Mouse (Mus musculus) ES-CJ7 (cell line): ENCODE data around the gene Drd5.

Experiments used
- DNase-seq: peaks from one replicate; pipeline ENCODE4 v3.0.0; 2011; ENCODE audit warnings: low read depth, low spot score

The Drd5 gene

DNA sequence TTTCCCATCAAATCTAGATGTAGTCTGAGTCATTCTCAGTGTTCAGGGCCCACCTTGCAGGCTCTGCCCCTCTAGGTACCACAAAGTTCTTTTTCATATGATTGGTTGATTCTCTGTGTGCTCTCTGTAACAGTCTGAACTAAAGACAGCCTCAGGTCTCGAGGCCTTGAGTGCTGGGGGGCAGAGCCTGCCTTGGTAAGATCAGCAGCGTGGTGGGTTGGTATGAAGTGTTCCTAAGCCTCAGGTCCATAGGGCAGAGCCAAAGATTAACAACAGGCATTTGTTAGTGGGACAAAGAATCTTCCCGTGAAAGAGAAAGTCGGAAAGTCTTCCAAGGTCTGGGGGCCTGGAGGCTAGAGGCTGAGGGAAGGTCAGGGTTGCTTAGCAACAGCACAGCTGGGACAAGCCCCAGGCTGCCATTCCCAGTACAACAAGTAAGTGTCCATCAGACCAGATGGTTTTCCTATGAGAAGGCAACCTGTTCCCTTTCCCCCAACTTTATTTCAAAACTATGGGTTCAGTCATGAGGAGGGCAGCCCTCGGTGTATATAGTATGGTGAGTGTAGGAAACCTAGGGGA is 31.3 kb downstream of the Drd5 start:
- DNase-seq = no peak

GRCm38 (mm10) chr5:38356927-38357326 is 37.8 kb downstream of the Drd5 start:
- DNase-seq = no peak

DNA sequence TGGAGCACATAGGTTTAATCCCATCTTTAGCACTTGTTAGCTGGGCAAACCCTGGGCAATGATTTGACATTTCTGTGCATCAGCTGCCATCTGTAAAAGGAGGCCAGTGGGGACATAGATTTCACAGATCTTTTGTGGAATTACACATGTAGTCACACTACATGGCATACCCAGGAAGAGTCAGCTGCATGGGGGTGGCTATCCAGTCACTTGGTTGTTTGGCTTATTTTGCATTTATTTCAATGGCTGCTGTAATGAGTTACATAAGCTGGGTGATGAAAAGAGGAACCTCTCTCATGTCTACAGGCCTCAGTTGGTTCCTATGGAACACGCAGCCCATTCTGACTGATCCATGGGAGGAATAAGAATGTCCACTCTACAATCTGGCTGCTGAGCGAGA is 40.5 kb downstream of the Drd5 start:
- no peak for DNase-seq

- DNase-seq = no peak
These were observed 45.2 kb downstream of the Drd5 start for GRCm38 (mm10) chr5:38364396-38364795.

DNA sequence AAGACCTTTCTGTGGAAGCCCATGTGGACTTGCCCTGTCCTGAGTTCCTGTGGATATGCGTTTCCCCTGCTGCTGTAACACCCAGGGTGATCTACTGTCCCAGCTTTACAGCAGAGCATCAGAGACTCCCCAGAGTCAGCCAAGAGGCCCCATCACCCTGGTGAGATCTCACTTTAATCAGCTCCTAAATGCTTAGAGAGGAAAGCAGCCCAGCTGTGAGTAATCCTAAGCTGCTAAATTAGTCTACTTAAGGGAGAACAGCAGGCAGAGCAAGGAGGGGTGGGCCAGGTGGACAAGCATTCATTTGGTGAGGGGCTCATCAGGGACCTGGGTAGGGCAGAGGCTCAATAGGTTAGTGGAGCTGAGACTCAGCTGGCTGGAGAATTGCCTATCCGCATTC is 46.4 kb downstream of the Drd5 start:
- no peak for DNase-seq

GRCm38 (mm10) chr5:38366650-38367470 is 47.7 kb downstream of the Drd5 start:
- peak; percentile 50 for DNase-seq

- no peak for DNase-seq
These were observed 52.1 kb downstream of the Drd5 start for GRCm38 (mm10) chr5:38371308-38371707.
